Mouse (Mus musculus) Patski (cell line): ENCODE measurements around the gene Grb2. TPM values are rescaled to one million over a fixed set of nuclear protein-coding genes. Genes with fewer than 3 reads are reported as not detected.

Experiments
- ATAC-seq: fragments of 100-300 bp; one replicate; pipeline ENCODE4 v1.8.0; 2021
- CTCF ChIA-PET: fragments of 350-600 bp; sonication (Branson Sonifier 250); formaldehyde crosslinking; loops from one replicate; lab custom pipeline; 2022; ENCODE audit warnings: inconsistent platforms; lab: Charles Lee
- POLR2A ChIA-PET: fragments of 350-600 bp; sonication (Branson Sonifier 250); formaldehyde crosslinking; loops from one replicate; lab custom pipeline; 2022; ENCODE audit warnings: antibody characterized with exemption, inconsistent platforms; lab: Charles Lee
- DNase-seq: peaks from one replicate; pipeline ENCODE4 v3.0.0-alpha.2; 2011; ENCODE audit warnings: low read depth, low spot score
- H3K27me3 ChIP-seq: fragments of 371-371 bp; one replicate; pipeline ENCODE4 v1.5.1; 2021
- CTCF ChIP-seq: fragments of 100-300 bp; IDR thresholded peaks from one replicate; pipeline ENCODE4 v1.5.1; 2021
- in situ Hi-C: fragments of 300-500 bp; cut with MboI; formaldehyde crosslinking; loops from 3 replicates; pipeline ENCODE4 v1.11.1; 2018; ENCODE audit warnings: low pct_unique_long_range_greater_than_20kb, mixed read lengths
- polyA plus RNA-seq: library from polyadenylated mRNA; unstranded; gene quantifications from one replicate; pipeline ENCODE4 v1.2.3, GENCODE M21; 2021

Gene Grb2
- polyA plus RNA-seq, 1 experiment from 2014 or later, result 99.5 TPM

DNA sequence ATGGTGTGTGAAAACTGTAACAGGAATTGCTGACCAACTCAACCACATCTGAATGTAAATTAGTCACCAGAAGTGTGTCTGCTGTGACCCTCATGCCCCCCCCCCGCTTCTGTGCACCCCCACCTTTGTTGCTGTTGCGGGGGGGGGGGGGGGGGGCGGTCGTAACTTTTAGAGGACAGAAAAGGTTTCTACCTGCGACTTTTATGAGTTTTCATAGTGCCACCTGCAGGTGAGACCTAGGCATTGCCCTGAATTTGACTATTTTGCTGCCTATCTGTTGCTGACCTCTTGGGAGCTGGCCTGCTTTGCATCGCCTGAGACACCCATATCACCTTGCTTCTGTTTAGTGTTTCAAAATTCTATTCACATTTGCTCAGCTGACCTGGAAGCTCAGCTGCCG is 6.1 kb upstream of the Grb2 start:
- ATAC-seq (no peak), DNase-seq (no peak)
- in situ Hi-C loops, result loop anchor here (5.0 kb wide), 1 partner anchor 72 kb away; no protein-coding TSS in a partner anchor
- no peaks in the 10 kb centered on the region for H3K27me3 ChIP-seq
- CTCF ChIA-PET, result interaction anchor here (0.8 to 3.4 kb wide), 13 partner anchors 13 to 100 kb away, joined by 3 to 24 read pairs (median 5); partner anchors contain the start of genes Caskin2, Slc25a19 and Tsen54
- POLR2A ChIA-PET, result interaction anchor here (0.9 kb wide), 1 partner anchor 14 kb away, joined by 3 read pairs; no protein-coding TSS in a partner anchor
- peak; percentile 66 for TF ChIP-seq CTCF

DNA sequence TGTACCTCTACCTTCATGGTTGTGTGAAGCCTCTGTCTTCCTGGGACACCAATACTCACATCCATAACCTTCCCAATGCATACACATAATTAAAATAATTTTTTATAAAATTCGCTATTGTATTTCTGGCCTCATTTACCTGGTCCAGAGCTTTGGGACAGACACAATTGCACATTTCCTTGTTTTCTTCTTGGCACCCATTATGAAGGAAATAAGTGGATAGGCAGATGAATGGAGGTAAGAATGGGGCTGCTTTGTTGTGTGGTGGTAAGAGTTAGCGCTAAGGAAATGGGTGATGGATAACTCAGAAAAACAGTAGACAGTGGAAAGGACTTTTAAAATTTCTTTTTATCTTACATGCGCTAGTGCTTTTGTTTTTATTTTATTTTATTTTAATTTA is 5.0 kb upstream of the Grb2 start:
- H3K27me3 ChIP-seq, result no peaks in the 10 kb centered on the region
- no peak for ATAC-seq
- in situ Hi-C loops, result loop anchor here (5.0 kb wide), 1 partner anchor 71 kb away; no protein-coding TSS in a partner anchor
- TF ChIP-seq CTCF, result no peak
- CTCF ChIA-PET, result interaction anchor here (0.9 to 3.4 kb wide), 5 partner anchors 8 to 101 kb away, joined by 3 to 24 read pairs (median 5); partner anchors contain the start of gene Tsen54
- POLR2A ChIA-PET, result interaction anchor here (0.6 to 1.2 kb wide), 4 partner anchors 13 to 122 kb away, joined by 3 to 4 read pairs (median 4); no protein-coding TSS in a partner anchor
- no peak for DNase-seq

DNA sequence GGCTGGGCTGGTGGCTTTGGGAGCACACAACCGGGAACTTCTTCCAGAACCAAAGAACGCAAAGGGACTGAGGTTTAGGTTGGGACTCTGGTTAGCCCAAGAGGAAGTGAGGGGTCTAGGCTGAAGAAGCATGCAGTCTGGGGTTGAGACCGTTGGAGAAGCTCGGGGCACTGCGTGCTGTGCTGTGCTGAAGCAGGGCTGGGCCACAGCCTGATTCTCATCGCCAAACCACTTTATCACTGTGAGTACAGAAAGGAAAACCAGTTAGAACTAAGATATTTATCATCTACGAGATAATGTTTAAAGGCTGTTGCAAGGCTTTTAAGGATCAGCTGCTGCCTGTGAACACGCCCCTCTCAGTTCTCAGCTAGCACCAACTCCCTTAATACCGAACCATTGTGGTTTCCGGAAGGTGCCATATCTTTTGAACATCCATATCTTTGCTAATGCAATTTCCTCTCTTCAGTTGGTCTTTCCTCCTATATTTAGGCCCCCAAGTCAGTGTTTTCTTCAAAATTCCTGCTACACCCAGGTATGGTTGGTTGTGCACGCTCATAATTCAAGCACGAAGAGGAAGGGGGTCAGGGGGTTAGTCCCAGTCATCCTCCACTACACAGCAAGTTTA is 4.4 kb upstream of the Grb2 start:
- in situ Hi-C loops, result loop anchor here (5.0 kb wide), 1 partner anchor 70 kb away; no protein-coding TSS in a partner anchor
- CTCF ChIA-PET, result interaction anchor here (1.4 to 3.4 kb wide), 3 partner anchors 7 to 81 kb away, joined by 4 to 23 read pairs (median 5); no protein-coding TSS in a partner anchor
- no peak for ATAC-seq
- no peaks in the 10 kb centered on the region for H3K27me3 ChIP-seq
- TF ChIP-seq CTCF, result no peak
- no peak for DNase-seq
- POLR2A ChIA-PET, result interaction anchor here (1.2 kb wide), 1 partner anchor 66 kb away, joined by 3 read pairs; no protein-coding TSS in a partner anchor

DNA sequence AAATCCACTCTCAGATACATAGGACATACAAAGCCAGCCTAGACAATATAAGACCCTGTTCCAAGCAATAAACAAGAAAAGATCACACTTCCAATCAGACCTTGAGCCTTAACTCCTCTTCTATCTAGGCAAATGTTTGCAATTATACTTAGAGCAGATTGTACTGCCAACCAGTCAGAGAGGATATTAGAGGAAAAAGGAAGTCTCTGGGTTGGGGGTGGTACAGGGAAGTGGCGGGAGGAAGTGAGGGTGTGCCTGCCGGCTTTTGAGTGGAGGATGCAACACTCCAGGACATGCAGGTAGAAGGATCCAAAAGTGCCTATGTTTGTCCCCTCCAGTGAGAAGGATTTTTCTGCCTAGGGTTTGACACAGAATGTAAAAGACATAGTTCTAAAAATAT is 3.9 kb upstream of the Grb2 start:
- no peaks in the 10 kb centered on the region for H3K27me3 ChIP-seq
- in situ Hi-C loops, result loop anchor here (5.0 kb wide), 1 partner anchor 70 kb away; no protein-coding TSS in a partner anchor
- ChIA-PET CTCF (interaction anchor here (3.4 kb wide), 1 partner anchor 80 kb away, joined by 23 read pairs; no protein-coding TSS in a partner anchor), POLR2A (no interaction called here)
- no peak for TF ChIP-seq CTCF
- DNase-seq (no peak), ATAC-seq (no peak)

DNA sequence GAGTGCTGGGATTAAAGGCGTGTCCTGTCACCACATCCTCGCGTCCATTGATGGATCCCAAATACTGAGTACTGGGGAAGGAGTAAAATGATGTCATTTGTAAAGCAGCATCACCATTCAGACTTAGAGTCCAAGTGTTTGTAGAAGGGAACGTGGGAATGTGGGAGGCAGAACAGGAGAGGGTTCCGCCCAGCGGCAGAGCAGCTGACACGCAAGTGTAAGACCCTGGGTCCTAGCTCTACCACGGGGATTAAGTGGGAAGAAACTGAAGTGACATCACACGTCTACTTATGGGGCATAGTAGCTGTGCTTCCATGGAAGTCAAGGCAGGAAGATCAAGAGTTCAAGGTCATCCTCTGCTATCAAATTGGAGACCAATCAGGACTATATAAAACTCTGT is 2.7 kb upstream of the Grb2 start:
- H3K27me3 ChIP-seq, result no peaks in the 10 kb centered on the region
- in situ Hi-C loops, result loop anchor here (5.0 kb wide), 1 partner anchor 69 kb away; no protein-coding TSS in a partner anchor
- ChIA-PET CTCF (interaction anchor here (1.1 to 1.2 kb wide), 2 partner anchors 64 to 80 kb away, joined by 4 read pairs; no protein-coding TSS in a partner anchor), POLR2A (no interaction called here)
- TF ChIP-seq CTCF, result no peak
- ATAC-seq (no peak), DNase-seq (no peak)

DNA sequence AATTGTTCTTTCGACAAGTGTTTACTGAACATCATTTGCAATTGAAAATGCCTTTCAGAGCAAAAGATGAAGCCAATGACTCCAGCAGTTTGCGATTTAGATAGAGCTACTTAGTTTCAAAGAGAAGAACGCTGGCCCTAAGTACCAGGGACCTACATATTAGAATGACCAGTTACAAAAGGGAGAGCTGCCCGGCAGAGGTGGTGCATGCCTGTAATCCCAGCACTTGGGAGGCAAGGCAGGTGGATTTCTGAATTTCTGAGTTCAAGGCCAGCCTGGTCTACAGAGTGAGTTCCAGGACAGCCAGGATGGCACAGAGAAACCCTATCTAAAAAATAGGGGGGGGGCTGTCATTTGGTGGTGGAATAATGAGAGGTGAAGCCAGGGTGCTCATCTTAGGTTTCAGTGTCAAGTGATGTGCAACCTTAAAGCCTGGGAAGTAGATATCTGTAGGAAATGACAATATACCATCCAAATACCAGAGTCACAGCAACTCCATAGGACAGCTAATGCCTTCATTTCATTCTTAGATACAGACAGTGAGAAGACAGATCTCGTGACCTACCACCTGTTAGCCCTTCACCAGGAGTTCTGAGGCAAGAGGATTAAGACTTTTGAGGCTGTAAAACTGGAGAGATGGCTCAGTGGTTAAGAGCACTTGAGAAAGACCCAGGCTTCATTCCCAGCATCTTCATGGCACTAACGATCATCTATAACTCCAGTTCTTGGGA is 1.6 kb upstream of the Grb2 start:
- TF ChIP-seq CTCF, result no peak
- DNase-seq, result no peak
- ATAC-seq, result no peak
- CTCF ChIA-PET, result interaction anchor here (1.1 to 1.3 kb wide), 4 partner anchors 60 to 79 kb away, joined by 4 to 5 read pairs (median 4); no protein-coding TSS in a partner anchor
- in situ Hi-C loops, result loop anchor here (5.0 kb wide), 1 partner anchor 68 kb away; no protein-coding TSS in a partner anchor
- H3K27me3 ChIP-seq, result no peaks in the 10 kb centered on the region
- POLR2A ChIA-PET, result no interaction called here

DNA sequence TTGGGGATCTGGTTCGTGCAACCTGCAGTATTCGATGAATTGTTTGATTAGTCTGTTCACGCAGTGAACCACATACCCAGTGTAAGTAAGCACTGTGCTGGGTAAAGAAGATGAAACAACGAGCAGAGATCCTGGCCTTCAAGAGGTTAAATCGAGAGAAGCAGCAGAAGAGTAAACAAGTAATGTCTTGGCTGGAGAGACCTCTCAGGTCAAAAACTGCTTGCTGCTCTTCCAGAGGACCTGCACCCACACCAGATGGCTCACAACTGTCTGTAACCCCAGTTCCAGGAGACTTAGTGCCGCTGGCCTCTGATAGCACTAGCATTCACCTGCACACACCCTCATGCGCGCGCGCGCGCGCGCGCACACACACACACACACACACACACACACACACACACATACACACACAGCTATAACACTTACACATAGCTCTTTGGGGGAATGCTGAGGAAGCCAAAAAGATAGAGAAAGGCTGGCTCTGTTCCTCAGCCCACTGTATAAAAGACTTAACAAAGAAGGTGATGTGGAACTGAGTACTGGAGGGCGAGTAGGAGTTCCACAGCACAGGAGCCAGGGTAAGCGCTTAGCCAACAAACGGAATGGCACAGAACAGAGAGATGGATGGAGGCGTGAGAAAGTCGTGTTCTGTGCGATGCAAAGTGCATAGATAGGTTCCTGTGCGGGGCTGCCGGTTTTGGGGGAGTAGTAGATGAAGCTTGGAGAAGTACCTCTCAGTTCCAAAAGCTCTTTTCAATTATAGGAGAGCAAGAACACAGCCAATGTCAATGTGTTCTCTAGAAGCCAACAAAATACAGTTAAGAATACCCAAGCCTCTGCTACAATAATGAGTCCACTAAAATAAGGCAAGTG is 795 bp upstream of the Grb2 start:
- ChIA-PET CTCF (interaction anchor here (0.8 to 1.3 kb wide), 6 partner anchors 10 to 80 kb away, joined by 3 to 5 read pairs (median 4); no protein-coding TSS in a partner anchor), POLR2A (interaction anchor here (1.4 to 2.0 kb wide), 3 partner anchors 11 to 48 kb away, joined by 3 to 18 read pairs (median 4); no protein-coding TSS in a partner anchor)
- ATAC-seq (peak; percentile 8), DNase-seq (no peak)
- no peak for TF ChIP-seq CTCF
- in situ Hi-C loops, result no loop called here
- H3K27me3 ChIP-seq, result no peaks in the 10 kb centered on the region

DNA sequence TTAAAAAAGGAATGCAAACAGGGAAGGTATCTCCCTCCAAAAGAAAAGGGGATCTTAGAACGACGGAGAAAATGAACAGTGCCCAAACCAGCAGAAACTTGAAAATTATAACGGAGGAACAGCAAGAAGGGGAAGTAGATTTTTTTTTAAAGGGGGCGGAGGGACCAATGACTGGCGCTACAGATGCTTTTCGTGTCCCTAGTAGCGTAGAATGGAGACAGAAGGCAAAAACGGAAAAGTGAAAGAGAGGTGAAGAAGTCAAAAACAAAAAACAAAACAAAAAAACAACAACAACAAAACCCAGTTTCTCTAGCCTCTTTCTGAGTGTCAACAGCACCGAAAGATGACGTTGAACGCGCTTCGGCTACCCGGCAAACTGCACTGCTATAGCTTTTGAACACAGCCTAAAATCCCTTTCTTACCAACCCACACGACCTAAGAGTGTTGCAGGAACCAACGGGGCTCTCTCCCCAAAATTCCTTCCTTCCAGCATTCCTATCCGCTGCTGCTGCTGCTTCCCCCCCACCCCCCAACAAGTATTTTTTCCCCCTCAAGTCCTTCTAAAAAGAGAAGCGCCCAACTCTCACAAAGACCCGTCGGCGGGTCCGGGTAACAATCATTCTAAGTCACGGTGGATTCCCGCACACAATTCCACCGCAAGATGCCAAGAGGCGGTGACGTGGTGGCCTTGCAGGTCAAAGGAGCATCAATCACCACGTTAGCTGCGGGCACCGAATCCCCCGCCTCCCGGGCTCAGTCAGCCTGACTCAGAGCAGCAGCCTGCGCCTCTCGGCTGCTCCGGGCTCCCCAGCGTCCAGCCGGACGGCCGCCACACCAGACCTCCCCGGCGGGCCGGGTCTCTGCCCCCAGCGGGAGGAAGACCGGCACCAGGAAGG is 836 bp downstream of the Grb2 start:
- in situ Hi-C loops, result no loop called here
- POLR2A ChIA-PET, result interaction anchor here (0.6 to 2.0 kb wide), 5 partner anchors 10 to 258 kb away, joined by 3 to 18 read pairs (median 4); no protein-coding TSS in a partner anchor
- no peaks in the 10 kb centered on the region for H3K27me3 ChIP-seq
- TF ChIP-seq CTCF, result no peak
- CTCF ChIA-PET, result interaction anchor here (1.2 kb wide), 2 partner anchors 8 to 79 kb away, joined by 3 to 4 read pairs; no protein-coding TSS in a partner anchor
- ATAC-seq (peak; percentile 44), DNase-seq (no peak)
